Mouse (Mus musculus) heart, adult 2 months (tissue): ENCODE data around the gene Igdcc3.
"Not testable (repeated sequence)": the region's sequence is repeated elsewhere in the genome, so short reads cannot be mapped to it uniquely, and the experiment has no call there.

Source experiments
- CTCF ChIP-seq: fragments of 200-600 bp; IDR thresholded peaks from 2 replicates; pipeline ENCODE4 v1.8.1; 2022; ENCODE audit warnings: antibody characterized with exemption, mild to moderate bottlenecking, moderate library complexity
- EP300 ChIP-seq: fragments of 200-500 bp; IDR thresholded peaks from 2 replicates; pipeline ENCODE4 v1.6.1; 2011; ENCODE audit warnings: low read depth, low read length, control low read depth; ENCODE audit not compliant: insufficient read depth
- POLR2A ChIP-seq: fragments of 200-500 bp; IDR thresholded peaks from 2 replicates; pipeline ENCODE4 v1.6.1; 2011; ENCODE audit warnings: mild to moderate bottlenecking, low read depth, low read length, control low read depth; ENCODE audit not compliant: insufficient read depth

DNA sequence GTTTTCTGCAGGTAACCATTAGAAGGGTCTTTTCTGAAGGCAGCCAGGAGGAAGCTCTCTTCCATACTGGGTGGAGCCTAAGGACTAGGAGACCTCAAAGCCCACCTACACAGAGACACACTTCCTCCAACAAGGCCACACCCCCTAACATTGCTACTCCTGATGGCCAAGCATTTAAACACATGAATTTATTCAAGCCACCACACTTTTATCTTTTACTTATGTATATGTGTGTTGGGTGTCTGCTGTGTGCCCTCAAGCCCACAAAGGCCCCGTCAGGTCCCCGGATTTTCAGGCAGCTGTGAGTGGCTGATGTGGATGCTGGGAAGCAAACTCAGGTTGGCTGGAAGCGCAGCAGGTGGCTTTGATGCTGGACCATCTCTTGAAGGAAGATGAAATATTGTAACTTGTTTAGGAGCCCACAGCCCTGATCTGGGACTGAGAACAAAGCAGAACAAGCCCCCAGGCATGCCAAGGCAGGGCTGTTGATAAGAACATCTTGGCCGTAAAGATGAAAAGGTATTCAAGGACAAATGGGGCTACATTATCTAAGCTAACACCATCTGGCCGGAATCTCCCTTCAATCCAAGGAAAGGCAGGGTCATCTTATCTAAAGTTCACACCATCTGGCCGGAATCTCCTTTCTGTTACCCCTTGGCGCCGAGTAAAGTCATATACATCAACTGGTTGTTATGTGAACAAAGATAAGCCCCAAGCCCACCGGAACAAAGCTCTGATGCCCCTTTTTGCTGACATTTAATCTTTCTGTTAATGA, 66.2 kb downstream of the Igdcc3 start:
- TF ChIP-seq CTCF, POLR2A, EP300: not testable (repeated sequence)
